Mouse (Mus musculus) neural tube, embryonic 10.5 days (tissue): ENCODE data around the gene Rae1.

ENCODE experiments used
- DNase-seq: peaks from one replicate; pipeline ENCODE4 v3.0.0-alpha.2; 2017; ENCODE audit warnings: low spot score; ENCODE audit errors: extremely low spot score

The Rae1 gene

GRCm38 (mm10) chr2:173048041-173048745 is 48.3 kb downstream of the Rae1 start:
- DNase-seq = no peak

GRCm38 (mm10) chr2:173049231-173049630 is 49.3 kb downstream of the Rae1 start:
- DNase-seq = no peak

GRCm38 (mm10) chr2:173049817-173050216 is 49.9 kb downstream of the Rae1 start:
- DNase-seq = no peak

- no peak for DNase-seq
Measured at GRCm38 (mm10) chr2:173050604-173051382, 50.9 kb downstream of the Rae1 start.

- DNase-seq = no peak
Measured at GRCm38 (mm10) chr2:173052881-173053280, 53.0 kb downstream of the Rae1 start.

- DNase-seq = no peak
Measured at GRCm38 (mm10) chr2:173053846-173054245, 53.9 kb downstream of the Rae1 start.

GRCm38 (mm10) chr2:173056303-173056881 is 56.5 kb downstream of the Rae1 start:
- no peak for DNase-seq

GRCm38 (mm10) chr2:173056882-173057315 is 57.0 kb downstream of the Rae1 start:
- no peak for DNase-seq

GRCm38 (mm10) chr2:173057623-173058022 is 57.7 kb downstream of the Rae1 start:
- DNase-seq = no peak

- DNase-seq = no peak
Measured at GRCm38 (mm10) chr2:173058263-173058662, 58.3 kb downstream of the Rae1 start.

- no peak for DNase-seq
Measured at GRCm38 (mm10) chr2:173060450-173060849, 60.5 kb downstream of the Rae1 start.

- no peak for DNase-seq
Measured at GRCm38 (mm10) chr2:173061443-173062351, 61.8 kb downstream of the Rae1 start.

- no peak for DNase-seq
Measured at GRCm38 (mm10) chr2:173063219-173063618, 63.3 kb downstream of the Rae1 start.

GRCm38 (mm10) chr2:173064864-173065263 is 64.9 kb downstream of the Rae1 start:
- no peak for DNase-seq
